Mouse (Mus musculus): ENCODE measurements around the gene Exoc4.

Gene Exoc4

GRCm38 (mm10) chr6:33939169-33939568, 690.3 kb downstream of the Exoc4 start:
- DNase-seq (ENCODE audit: low spot score), result no peak

GRCm38 (mm10) chr6:33946911-33947489, 698.1 kb downstream of the Exoc4 start:
- DNase-seq (ENCODE audit: low spot score), result no peak

GRCm38 (mm10) chr6:33950113-33950512, 701.2 kb downstream of the Exoc4 start:
- no peak for DNase-seq (ENCODE audit: low spot score)

- no peak for DNase-seq (ENCODE audit: low spot score)
These were observed 706.6 kb downstream of the Exoc4 start for GRCm38 (mm10) chr6:33955469-33955868.

GRCm38 (mm10) chr6:33958281-33958680, 709.4 kb downstream of the Exoc4 start:
- DNase-seq (ENCODE audit: low spot score), result no peak

- DNase-seq (ENCODE audit: low spot score), result no peak
These were observed 711.9 kb downstream of the Exoc4 start for GRCm38 (mm10) chr6:33960766-33961165.

GRCm38 (mm10) chr6:33963092-33963491, 714.2 kb downstream of the Exoc4 start:
- no peak for DNase-seq (ENCODE audit: low spot score)

GRCm38 (mm10) chr6:33965571-33965970, 716.7 kb downstream of the Exoc4 start:
- peak; percentile 35 for DNase-seq (ENCODE audit: low spot score)

GRCm38 (mm10) chr6:33968746-33969145, 719.9 kb downstream of the Exoc4 start:
- no peak for DNase-seq (ENCODE audit: low spot score)

- no peak for DNase-seq (ENCODE audit: low spot score)
These were observed 723.9 kb downstream of the Exoc4 start for GRCm38 (mm10) chr6:33972801-33973200.

- no peak for DNase-seq (ENCODE audit: low spot score)
These were observed 727.7 kb downstream of the Exoc4 start for GRCm38 (mm10) chr6:33976576-33976975.

GRCm38 (mm10) chr6:33977448-33977847, 728.6 kb downstream of the Exoc4 start:
- DNase-seq (ENCODE audit: low spot score), result no peak

GRCm38 (mm10) chr6:33977880-33978279, 729.0 kb downstream of the Exoc4 start:
- DNase-seq (ENCODE audit: low spot score), result no peak

- no peak for DNase-seq (ENCODE audit: low spot score)
These were observed 733.8 kb downstream of the Exoc4 start for GRCm38 (mm10) chr6:33982709-33983108.

- no peak for DNase-seq (ENCODE audit: low spot score)
These were observed 738.2 kb downstream of the Exoc4 start for GRCm38 (mm10) chr6:33987132-33987531.

- peak; percentile 39 for DNase-seq (ENCODE audit: low spot score)
These were observed 743.5 kb downstream of the Exoc4 start for GRCm38 (mm10) chr6:33992213-33993034.

- no peak for DNase-seq (ENCODE audit: low spot score)
These were observed 745.0 kb downstream of the Exoc4 start for GRCm38 (mm10) chr6:33993842-33994241.

GRCm38 (mm10) chr6:33998590-33998989, 749.7 kb downstream of the Exoc4 start:
- DNase-seq (ENCODE audit: low spot score), result no peak

- no peak for DNase-seq (ENCODE audit: low spot score)
These were observed 750.6 kb downstream of the Exoc4 start for GRCm38 (mm10) chr6:33999530-33999929.

- no peak for DNase-seq (ENCODE audit: low spot score)
These were observed 751.8 kb downstream of the Exoc4 start for GRCm38 (mm10) chr6:34000644-34001043.

- DNase-seq (ENCODE audit: low spot score), result no peak
These were observed 754.1 kb downstream of the Exoc4 start for GRCm38 (mm10) chr6:34003033-34003432.

GRCm38 (mm10) chr6:34013469-34013868, 764.6 kb downstream of the Exoc4 start:
- DNase-seq (ENCODE audit: low spot score), result no peak
